ENCODE assay signal across 9 mouse cellular contexts in the genomic region with DNA sequence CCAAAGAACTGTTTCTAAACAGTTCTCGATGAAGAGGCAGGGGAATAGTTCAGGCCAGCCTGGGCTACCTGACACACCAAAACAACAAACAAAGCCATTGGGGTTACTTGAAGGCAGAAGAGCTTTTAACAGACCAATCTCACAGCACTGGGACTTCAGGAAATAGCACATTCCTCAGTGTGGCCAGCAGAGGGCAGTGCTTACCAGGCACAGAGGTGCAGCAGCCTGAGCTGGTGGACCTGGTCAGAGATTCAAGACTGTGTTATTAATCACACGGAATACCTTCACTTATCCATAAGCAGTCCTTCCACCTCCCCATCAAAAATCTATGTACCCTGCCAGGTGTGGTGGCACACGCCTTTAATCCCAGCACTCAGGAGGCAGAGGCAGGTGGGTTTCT. TPM values are rescaled to one million over a fixed set of nuclear protein-coding genes. Genes with fewer than 3 reads are reported as not detected.
DNase-seq lines count a peak whose midpoint lies in the region; ATAC-seq and TF ChIP-seq lines count a peak whose summit lies in the region.
"Had no signal": no experiment of that assay in that cellular context is flagged by ENCODE, and none has a peak within 500 bp of the region (broad histone marks: within the 10 kb centered on the region; RNA-seq: fewer than 3 reads in every experiment).

No protein-coding gene starts in this region.

- WGBS in forebrain, postnatal 0 days: 13% methylated on average over 3 of the region's 3 CpGs
- WGBS in liver, embryonic 11.5 days: 12% methylated on average over 3 of the region's 3 CpGs

- H3K9ac ChIP-seq in forebrain, postnatal 0 days: no peak overlapping the region
- no peak overlapping the region for H3K9ac ChIP-seq in liver, embryonic 11.5 days (ENCODE audit: low read depth, low read length)
- H3K9ac ChIP-seq: neural tube, embryonic 12.5 days had no signal

- peak; percentile 40; the same call in 1 of the 2 replicates for ATAC-seq in forebrain, postnatal 0 days
- no peak for ATAC-seq in liver, embryonic 11.5 days (replicated peaks; ENCODE audit: low FRiP score)

- H3K27me3 ChIP-seq in forebrain, postnatal 0 days (ENCODE audit: insufficient read depth, low read length): no peaks in the 10 kb centered on the region
- no peaks in the 10 kb centered on the region for H3K27me3 ChIP-seq in liver, embryonic 11.5 days (replicated peaks; ENCODE audit: control insufficient read depth, insufficient read depth, low read length)
- H3K27me3 ChIP-seq: neural tube, embryonic 12.5 days had no signal

- no peak overlapping the region for H3K27ac ChIP-seq in forebrain, postnatal 0 days (ENCODE audit: low read depth, low read length)
- H3K27ac ChIP-seq in liver, embryonic 11.5 days (ENCODE audit: low read depth, low read length): no peak overlapping the region
- H3K27ac ChIP-seq: neural tube, embryonic 12.5 days had no signal

- H3K4me2 ChIP-seq in forebrain, postnatal 0 days (ENCODE audit: low read depth): no peak overlapping the region
- no peak overlapping the region for H3K4me2 ChIP-seq in liver, embryonic 11.5 days
- H3K4me2 ChIP-seq: neural tube, embryonic 12.5 days had no signal

- H3K4me3 ChIP-seq in forebrain, postnatal 0 days (ENCODE audit: low read depth, low read length): no peak overlapping the region
- H3K4me3 ChIP-seq in liver, embryonic 11.5 days (ENCODE audit: low read depth, low read length): no peak overlapping the region
- H3K4me3 ChIP-seq: neural tube, embryonic 12.5 days had no signal

- H3K36me3 ChIP-seq in forebrain, postnatal 0 days (ENCODE audit: insufficient read depth): no peaks in the 10 kb centered on the region
- H3K36me3 ChIP-seq in liver, embryonic 11.5 days (ENCODE audit: control insufficient read depth, insufficient read depth, low read length): no peaks in the 10 kb centered on the region
- H3K36me3 ChIP-seq: neural tube, embryonic 12.5 days had no signal

- TF ChIP-seq CTCF in forebrain, postnatal 0 days (IDR thresholded peaks at IDR 0.05; ENCODE audit: low read depth): peak; percentile 93

- peaks cover 3% of the 10 kb centered on the region; the same call in 1 of the 2 replicates for H3K4me1 ChIP-seq in forebrain, postnatal 0 days (ENCODE audit: insufficient read depth)
- H3K4me1 ChIP-seq in liver, embryonic 11.5 days (replicated peaks; ENCODE audit: control insufficient read depth, insufficient read depth, low read length): peaks cover 20% of the 10 kb centered on the region

- no peaks in the 10 kb centered on the region for H3K9me3 ChIP-seq in forebrain, postnatal 0 days (ENCODE audit: low read length)
- H3K9me3 ChIP-seq in liver, embryonic 11.5 days (ENCODE audit: control insufficient read depth, low read length): no peaks in the 10 kb centered on the region
- H3K9me3 ChIP-seq: neural tube, embryonic 12.5 days had no signal

- peak; percentile 82 to 84 for DNase-seq in left cerebral cortex, adult 18-20 months (ENCODE audit: low spot score in 2 of 2)
- no peak for DNase-seq in left cerebral cortex, adult 11 months (ENCODE audit: low spot score)
- peak; percentile 61 for DNase-seq in c-Kit-negative CD71-positive TER-119-positive erythroid progenitor cells, embryonic 14.5 days (ENCODE audit: low read depth, low spot score)
- DNase-seq in forebrain, postnatal 0 days: peak; percentile 71
- DNase-seq in kidney, adult 8-10 months: peak; percentile 64 to 66
- DNase-seq in liver, embryonic 11.5 days (ENCODE audit: low spot score): peak; percentile 64
- DNase-seq in ovary, postnatal 14 days (ENCODE audit: low spot score): peak; percentile 64
- DNase-seq in thymus, postnatal 0 days (ENCODE audit: low spot score): peak; percentile 68

RNA-seq across cellular contexts. Expression of a gene that starts 5.3 kb away (rescaled TPM):
- total RNA-seq in left cerebral cortex, adult 18-20 months (2021): 100 to 1,000 TPM; 140 to 153 TPM
- total RNA-seq in forebrain, postnatal 0 days (2014; rRNA removed): 137 and 176 TPM in 2 replicates
- 63.8 and 87.7 TPM in 2 replicates for polyA plus RNA-seq in forebrain, postnatal 0 days (2015; fragmentation: Nextera tagmentation; extraction: Ambion mirVana)
- 53.1 and 53.2 TPM in 2 replicates for polyA plus RNA-seq in liver, embryonic 11.5 days (2014; fragmentation: Nextera tagmentation; extraction: Ambion mirVana)
- polyA plus RNA-seq in thymus, postnatal 0 days (2015; fragmentation: Nextera tagmentation; extraction: Ambion mirVana): 48.0 and 54.8 TPM in 2 replicates

RNA-seq across cellular contexts. Expression of a gene that starts 7.6 kb away (rescaled TPM):
- total RNA-seq in left cerebral cortex, adult 18-20 months (2021): 10 to 100 TPM; 43.0 to 44.4 TPM
- total RNA-seq in forebrain, postnatal 0 days (2014; rRNA removed): 15.9 and 21.7 TPM in 2 replicates
- 5.7 and 8.5 TPM in 2 replicates for polyA plus RNA-seq in forebrain, postnatal 0 days (2015; fragmentation: Nextera tagmentation; extraction: Ambion mirVana)
- 23.9 and 28.2 TPM in 2 replicates for polyA plus RNA-seq in liver, embryonic 11.5 days (2014; fragmentation: Nextera tagmentation; extraction: Ambion mirVana)
- polyA plus RNA-seq in thymus, postnatal 0 days (2015; fragmentation: Nextera tagmentation; extraction: Ambion mirVana): 10.5 and 15.0 TPM in 2 replicates

RNA-seq across cellular contexts. Expression of a gene that starts 45.4 kb away (rescaled TPM):
- 10 to 100 TPM; 42.6 to 45.2 TPM for total RNA-seq in left cerebral cortex, adult 18-20 months (2021)
- 37.9 and 39.5 TPM in 2 replicates for total RNA-seq in forebrain, postnatal 0 days (2014; rRNA removed)
- polyA plus RNA-seq in forebrain, postnatal 0 days (2015; fragmentation: Nextera tagmentation; extraction: Ambion mirVana): 34.4 and 36.7 TPM in 2 replicates
- polyA plus RNA-seq in liver, embryonic 11.5 days (2014; fragmentation: Nextera tagmentation; extraction: Ambion mirVana): 5.7 and 6.8 TPM in 2 replicates
- 17.8 and 20.1 TPM in 2 replicates for polyA plus RNA-seq in thymus, postnatal 0 days (2015; fragmentation: Nextera tagmentation; extraction: Ambion mirVana)

RNA-seq across cellular contexts. Expression of a gene that starts 45.6 kb away (rescaled TPM):
- total RNA-seq in left cerebral cortex, adult 18-20 months (2021): 10 to 100 TPM; 17.1 to 17.2 TPM
- 54.1 and 57.8 TPM in 2 replicates for total RNA-seq in forebrain, postnatal 0 days (2014; rRNA removed)
- polyA plus RNA-seq in forebrain, postnatal 0 days (2015; fragmentation: Nextera tagmentation; extraction: Ambion mirVana): 38.9 and 45.9 TPM in 2 replicates
- polyA plus RNA-seq in liver, embryonic 11.5 days (2014; fragmentation: Nextera tagmentation; extraction: Ambion mirVana): 56.7 and 57.3 TPM in 2 replicates
- polyA plus RNA-seq in thymus, postnatal 0 days (2015; fragmentation: Nextera tagmentation; extraction: Ambion mirVana): 107 and 114 TPM in 2 replicates

RNA-seq across cellular contexts. Expression of a gene that starts 50.6 kb away (rescaled TPM):
- 10 to 100 TPM; 46.8 to 53.3 TPM for total RNA-seq in left cerebral cortex, adult 18-20 months (2021)
- 20.4 and 20.6 TPM in 2 replicates for total RNA-seq in forebrain, postnatal 0 days (2014; rRNA removed)
- polyA plus RNA-seq in forebrain, postnatal 0 days (2015; fragmentation: Nextera tagmentation; extraction: Ambion mirVana): 66.4 and 73.7 TPM in 2 replicates
- 116 and 121 TPM in 2 replicates for polyA plus RNA-seq in liver, embryonic 11.5 days (2014; fragmentation: Nextera tagmentation; extraction: Ambion mirVana)
- 62.7 and 80.3 TPM in 2 replicates for polyA plus RNA-seq in thymus, postnatal 0 days (2015; fragmentation: Nextera tagmentation; extraction: Ambion mirVana)
